Mouse (Mus musculus): ENCODE measurements around the gene A430033K04Rik. TPM values are rescaled to one million over a fixed set of nuclear protein-coding genes. Genes with fewer than 3 reads are reported as not detected.

Gene A430033K04Rik
- polyA plus RNA-seq (2012; fragmentation: generic; extraction: Trizol): 1.3 TPM

DNA sequence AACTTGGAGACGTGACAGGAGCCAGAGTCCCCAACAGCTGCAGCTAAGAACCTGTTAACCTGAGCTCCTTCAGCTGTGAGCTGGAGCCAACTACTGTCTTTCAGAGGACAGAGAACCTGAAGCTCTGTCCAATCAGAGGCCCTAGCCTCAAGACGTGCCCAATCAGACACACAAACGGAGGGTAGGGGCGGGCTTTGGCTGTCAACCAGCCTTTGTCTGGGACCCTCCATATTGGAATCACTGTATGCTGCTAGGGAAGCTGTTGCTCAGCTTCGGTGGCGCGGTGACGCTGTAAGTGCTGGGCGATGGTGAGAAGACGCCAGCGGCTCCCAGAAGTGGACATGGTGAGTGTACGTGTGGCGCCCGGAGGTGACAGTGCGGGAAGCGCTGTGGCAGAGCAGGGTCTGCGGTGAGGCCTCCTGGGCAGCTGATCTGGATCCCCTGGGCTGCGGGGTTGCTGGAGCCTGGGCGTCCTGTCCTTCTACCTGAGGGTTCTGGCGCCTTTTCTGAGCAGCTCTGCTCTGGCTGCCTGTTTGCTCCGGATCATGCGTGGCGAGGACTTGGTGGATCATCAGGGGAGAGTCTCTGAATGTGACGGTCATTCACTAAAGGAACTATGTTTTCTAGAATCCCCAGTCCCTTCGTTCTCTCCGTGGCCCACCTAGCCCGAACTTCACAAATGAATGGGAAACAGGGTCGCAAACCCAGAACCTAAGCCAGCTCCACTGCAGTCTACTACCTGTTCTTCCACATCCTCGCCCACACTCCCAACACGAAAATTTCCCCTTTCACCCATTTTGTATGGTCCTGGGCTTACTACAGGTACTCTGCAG lies at the start of gene A430033K04Rik:
TSS of gene A430033K04Rik (plus strand) at position 215 of the 833 bp plus-strand sequence.
- Histone ChIP-seq H3ac (ENCODE audit: control insufficient read depth, insufficient read length) (peak within 1 kb of the TSS; percentile 10), H3K4me3 (peak within 1 kb of the TSS; percentile 56)
- TF ChIP-seq TCF12 (IDR thresholded peaks at IDR 0.05; ENCODE audit: insufficient read depth, poor library complexity, severe bottlenecking) (no peak), E2F4 (IDR thresholded peaks at IDR 0.05; ENCODE audit: insufficient read depth) (no peak), MYOG (IDR thresholded peaks at IDR 0.05; ENCODE audit: control insufficient read depth in 1 of 3, insufficient read depth in 1 of 3, insufficient read length in 2 of 3, low read depth in 2 of 3) (peak in 2 of 3 experiments; percentile 45 to 50), USF1 (IDR thresholded peaks at IDR 0.05; ENCODE audit: low read depth) (no peak), SRF (IDR thresholded peaks at IDR 0.05; ENCODE audit: control insufficient read depth, insufficient read length, low read depth) (no peak), TCF3 (IDR thresholded peaks at IDR 0.05; ENCODE audit: insufficient read length, low read depth) (no peak), MAX (IDR thresholded peaks at IDR 0.05; ENCODE audit: low read depth) (no peak), POLR2AphosphoS2 (IDR thresholded peaks at IDR 0.05; ENCODE audit: insufficient read length, low read depth) (peak; percentile 69), REST (IDR thresholded peaks at IDR 0.05; ENCODE audit: insufficient read depth, insufficient read length) (no peak), MYOD1 (IDR thresholded peaks at IDR 0.05; ENCODE audit: control insufficient read depth in 1 of 3, insufficient read length in 2 of 3, low read depth in 2 of 3) (peak in 2 of 3 experiments; percentile 41 to 49), CEBPB (IDR thresholded peaks at IDR 0.05; ENCODE audit: insufficient read depth, poor library complexity, severe bottlenecking) (no peak), POLR2A (IDR thresholded peaks at IDR 0.05; ENCODE audit: insufficient read length, low read depth) (peak; percentile 81)

DNA sequence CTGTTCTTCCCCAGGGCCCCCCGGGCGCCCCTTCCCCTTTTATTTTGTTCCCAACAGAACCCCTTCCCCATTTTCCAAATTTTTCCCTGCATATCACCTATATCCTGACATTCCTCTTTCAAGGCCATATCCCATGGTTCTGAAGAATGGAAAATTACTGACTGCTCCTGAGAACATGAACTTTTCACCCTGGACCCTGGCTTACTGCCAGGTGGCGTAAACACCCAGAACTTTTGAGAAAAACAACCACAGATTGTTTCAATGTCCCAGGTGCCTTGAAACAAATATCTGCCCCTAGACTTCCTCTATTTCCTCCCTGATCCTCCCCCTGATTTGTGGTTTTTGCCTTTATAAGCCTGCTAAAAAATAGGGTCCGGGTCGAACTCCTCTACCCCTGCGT lies 35.3 kb upstream of the A430033K04Rik start:
- Histone ChIP-seq H3ac (ENCODE audit: control insufficient read depth, insufficient read length) (no peak overlapping the region), H3K4me3 (no peak overlapping the region), H3K79me2 (ENCODE audit: control insufficient read depth, insufficient read depth) (no peaks in the 10 kb centered on the region), H3K36me3 (ENCODE audit: control insufficient read depth, insufficient read depth) (no peaks in the 10 kb centered on the region), H3K4me2 (ENCODE audit: low read depth) (no peak overlapping the region), H3K27me3 (ENCODE audit: control insufficient read depth, insufficient read depth, insufficient read length) (no peaks in the 10 kb centered on the region)
- TF ChIP-seq SRF (IDR thresholded peaks at IDR 0.05; ENCODE audit: control insufficient read depth, insufficient read length, low read depth) (no peak), REST (IDR thresholded peaks at IDR 0.05; ENCODE audit: insufficient read depth, insufficient read length) (no peak), POLR2A (IDR thresholded peaks at IDR 0.05; ENCODE audit: insufficient read length, low read depth) (no peak), CEBPB (IDR thresholded peaks at IDR 0.05; ENCODE audit: insufficient read depth, poor library complexity, severe bottlenecking) (no peak), TCF12 (IDR thresholded peaks at IDR 0.05; ENCODE audit: insufficient read depth, poor library complexity, severe bottlenecking) (no peak), E2F4 (IDR thresholded peaks at IDR 0.05; ENCODE audit: insufficient read depth) (no peak), POLR2AphosphoS2 (IDR thresholded peaks at IDR 0.05; ENCODE audit: insufficient read length, low read depth) (no peak), MYOG (IDR thresholded peaks at IDR 0.05; ENCODE audit: control insufficient read depth in 1 of 3, insufficient read depth in 1 of 3, insufficient read length in 2 of 3, low read depth in 2 of 3) (no peak), USF1 (IDR thresholded peaks at IDR 0.05; ENCODE audit: low read depth) (no peak), TCF3 (IDR thresholded peaks at IDR 0.05; ENCODE audit: insufficient read length, low read depth) (no peak), MAX (IDR thresholded peaks at IDR 0.05; ENCODE audit: low read depth) (no peak), MYOD1 (IDR thresholded peaks at IDR 0.05; ENCODE audit: control insufficient read depth in 1 of 3, insufficient read length in 2 of 3, low read depth in 2 of 3) (no peak)

More for the DNA sequence above, at the start of gene A430033K04Rik:
- no peaks in the 10 kb centered on the region for H3K36me3 ChIP-seq (ENCODE audit: control insufficient read depth, insufficient read depth)
- no peaks in the 10 kb centered on the region for H3K27me3 ChIP-seq (ENCODE audit: control insufficient read depth, insufficient read depth, insufficient read length)
- peak within 1 kb of the TSS; percentile 97 for H3K4me2 ChIP-seq (ENCODE audit: low read depth)
- peaks cover 13% of the 10 kb centered on the region for H3K79me2 ChIP-seq (ENCODE audit: control insufficient read depth, insufficient read depth)

DNA sequence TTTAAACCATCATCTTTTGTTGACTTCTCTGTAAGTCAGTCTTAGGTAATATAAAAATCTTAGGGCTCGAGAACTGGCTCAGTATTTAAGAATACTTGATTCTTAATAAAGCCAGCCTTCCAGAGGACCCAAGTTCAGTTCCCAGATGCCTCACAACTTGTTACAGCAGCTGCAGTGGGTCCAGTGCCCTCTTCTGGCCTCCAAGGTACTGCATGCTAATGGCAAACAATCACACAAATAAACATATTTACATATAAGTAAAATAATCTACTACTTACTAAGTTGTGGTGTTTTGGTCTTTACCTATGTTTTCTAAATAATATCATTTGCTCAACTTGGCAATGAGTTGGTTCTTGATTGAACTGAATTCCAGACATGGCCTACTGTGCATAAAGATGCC lies 4.3 kb upstream of the A430033K04Rik start:
- Histone ChIP-seq H3K4me3 (peak overlapping the region; percentile 49), H3K79me2 (ENCODE audit: control insufficient read depth, insufficient read depth) (peaks cover 33% of the 10 kb centered on the region), H3K4me2 (ENCODE audit: low read depth) (peak overlapping the region; percentile 65), H3ac (ENCODE audit: control insufficient read depth, insufficient read length) (no peak overlapping the region), H3K27me3 (ENCODE audit: control insufficient read depth, insufficient read depth, insufficient read length) (no peaks in the 10 kb centered on the region), H3K36me3 (ENCODE audit: control insufficient read depth, insufficient read depth) (peaks cover 34% of the 10 kb centered on the region)
- TF ChIP-seq POLR2A (IDR thresholded peaks at IDR 0.05; ENCODE audit: insufficient read length, low read depth) (no peak), MYOG (IDR thresholded peaks at IDR 0.05; ENCODE audit: control insufficient read depth in 1 of 3, insufficient read depth in 1 of 3, insufficient read length in 2 of 3, low read depth in 2 of 3) (no peak), USF1 (IDR thresholded peaks at IDR 0.05; ENCODE audit: low read depth) (no peak), POLR2AphosphoS2 (IDR thresholded peaks at IDR 0.05; ENCODE audit: insufficient read length, low read depth) (no peak), TCF12 (IDR thresholded peaks at IDR 0.05; ENCODE audit: insufficient read depth, poor library complexity, severe bottlenecking) (no peak), CEBPB (IDR thresholded peaks at IDR 0.05; ENCODE audit: insufficient read depth, poor library complexity, severe bottlenecking) (no peak), SRF (IDR thresholded peaks at IDR 0.05; ENCODE audit: control insufficient read depth, insufficient read length, low read depth) (no peak)

DNA sequence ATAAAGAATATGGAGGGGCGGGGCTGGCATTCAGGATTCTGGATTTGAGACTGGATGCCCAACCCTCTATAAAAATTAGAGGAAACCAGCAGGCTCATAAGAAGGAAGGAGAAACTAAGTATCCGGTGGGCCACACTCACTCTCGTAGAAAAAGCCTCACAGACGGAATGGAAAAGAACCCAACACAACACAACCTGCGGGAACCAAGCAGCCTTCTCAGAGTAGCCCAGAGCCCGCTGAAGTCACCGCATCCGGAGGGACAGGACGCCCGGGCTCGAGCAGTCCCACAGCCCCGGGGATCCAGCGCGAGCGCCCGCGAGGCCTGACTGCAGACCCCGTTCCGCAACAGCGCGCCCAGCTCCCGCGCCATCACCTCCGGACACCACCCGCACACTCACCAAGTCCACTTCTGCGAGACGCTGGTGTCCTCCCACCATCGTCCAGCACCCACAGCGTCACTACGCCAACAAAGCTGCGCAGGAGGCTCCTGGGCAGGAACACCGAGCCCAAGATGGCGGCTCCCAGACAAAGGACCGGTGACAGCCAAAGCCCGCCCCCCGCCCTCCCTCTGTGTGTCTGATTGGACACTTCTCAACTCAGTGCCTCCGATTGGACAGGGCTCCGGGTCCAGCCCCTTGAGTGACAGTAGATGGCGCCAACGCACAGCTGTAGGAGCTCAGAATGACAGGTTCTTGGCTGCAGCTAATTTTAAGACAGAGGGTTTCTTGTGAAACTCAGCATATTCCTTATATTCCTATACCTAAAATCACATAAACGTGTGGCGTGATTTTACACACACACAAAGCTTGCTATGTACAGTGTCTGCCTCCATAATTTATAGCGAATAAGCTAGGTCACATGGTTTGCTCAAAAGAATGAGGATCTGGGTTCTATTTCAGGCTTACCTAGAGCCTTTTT lies 3.2 kb upstream of the A430033K04Rik start, which contains the start of gene Zfp68:
TSS of gene Zfp68 (minus strand) at position 551 of the 918 bp plus-strand sequence.
- Histone ChIP-seq H3K4me2 (ENCODE audit: low read depth) (peak within 1 kb of the TSS; percentile 82), H3K79me2 (ENCODE audit: control insufficient read depth, insufficient read depth) (peaks cover 33% of the 10 kb centered on the region), H3K27me3 (ENCODE audit: control insufficient read depth, insufficient read depth, insufficient read length) (no peaks in the 10 kb centered on the region), H3K36me3 (ENCODE audit: control insufficient read depth, insufficient read depth) (peaks cover 24% of the 10 kb centered on the region), H3K4me3 (peak within 1 kb of the TSS; percentile 49), H3ac (ENCODE audit: control insufficient read depth, insufficient read length) (peak within 1 kb of the TSS; percentile 75)
- TF ChIP-seq POLR2A (IDR thresholded peaks at IDR 0.05; ENCODE audit: insufficient read length, low read depth): peak; percentile 98
- no peak for TF ChIP-seq REST (IDR thresholded peaks at IDR 0.05; ENCODE audit: insufficient read depth, insufficient read length)
- no peak for TF ChIP-seq E2F4 (IDR thresholded peaks at IDR 0.05; ENCODE audit: insufficient read depth)
- TF ChIP-seq TCF3 (IDR thresholded peaks at IDR 0.05; ENCODE audit: insufficient read length, low read depth): no peak
- no peak for TF ChIP-seq MYOG (IDR thresholded peaks at IDR 0.05; ENCODE audit: control insufficient read depth in 1 of 3, insufficient read depth in 1 of 3, insufficient read length in 2 of 3, low read depth in 2 of 3)
- no peak for TF ChIP-seq USF1 (IDR thresholded peaks at IDR 0.05; ENCODE audit: low read depth)
- no peak for TF ChIP-seq SRF (IDR thresholded peaks at IDR 0.05; ENCODE audit: control insufficient read depth, insufficient read length, low read depth)
- TF ChIP-seq CEBPB (IDR thresholded peaks at IDR 0.05; ENCODE audit: insufficient read depth, poor library complexity, severe bottlenecking): no peak
- peak in 2 of 3 experiments; percentile 12 to 19 for TF ChIP-seq MYOD1 (IDR thresholded peaks at IDR 0.05; ENCODE audit: control insufficient read depth in 1 of 3, insufficient read length in 2 of 3, low read depth in 2 of 3)
- no peak for TF ChIP-seq TCF12 (IDR thresholded peaks at IDR 0.05; ENCODE audit: insufficient read depth, poor library complexity, severe bottlenecking)
- peak; percentile 98 for TF ChIP-seq POLR2AphosphoS2 (IDR thresholded peaks at IDR 0.05; ENCODE audit: insufficient read length, low read depth)
